Mouse (Mus musculus) spleen, postnatal 10 days (tissue): Measurements from ENCODE around the gene Defb26.

ENCODE experiments used
- DNase-seq, 2 experiments: peaks; one replicate each; pipeline ENCODE4 v3.0.0; 2021 to 2022; ENCODE audit warnings: low spot score in 2 of 2

Gene Defb26

GRCm38 (mm10) chr2:152511592-152511991 lies at the start of gene Defb26:
Gene Defb26 (minus strand): TSS chr2:152511692.
- DNase-seq = no peak

DNA sequence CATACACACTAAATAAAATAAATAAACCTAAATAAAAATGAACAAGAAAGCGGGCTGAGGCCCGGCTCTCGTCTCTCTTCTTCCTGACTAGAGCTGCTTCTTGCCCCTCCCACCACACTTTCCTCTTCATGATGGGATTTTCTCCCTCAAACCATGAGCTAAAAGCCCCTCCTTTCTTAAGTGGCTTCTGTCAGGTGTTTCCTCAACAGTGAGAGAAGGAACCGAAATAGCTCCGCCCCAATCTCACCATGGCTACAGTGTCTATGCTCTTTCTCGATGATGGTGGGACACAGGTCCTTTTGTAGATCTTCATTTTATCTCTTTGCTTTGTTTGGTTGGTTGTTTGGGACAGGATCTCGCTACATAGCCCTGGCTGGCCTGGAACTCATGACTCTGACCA lies 45.2 kb upstream of the Defb26 start:
- DNase-seq = no peak

- DNase-seq = peak in 1 of 2 experiments; percentile 40
These were observed 42.4 kb upstream of the Defb26 start for GRCm38 (mm10) chr2:152553774-152554423.

- DNase-seq = no peak
These were observed 36.6 kb upstream of the Defb26 start for GRCm38 (mm10) chr2:152548124-152548523.

DNA sequence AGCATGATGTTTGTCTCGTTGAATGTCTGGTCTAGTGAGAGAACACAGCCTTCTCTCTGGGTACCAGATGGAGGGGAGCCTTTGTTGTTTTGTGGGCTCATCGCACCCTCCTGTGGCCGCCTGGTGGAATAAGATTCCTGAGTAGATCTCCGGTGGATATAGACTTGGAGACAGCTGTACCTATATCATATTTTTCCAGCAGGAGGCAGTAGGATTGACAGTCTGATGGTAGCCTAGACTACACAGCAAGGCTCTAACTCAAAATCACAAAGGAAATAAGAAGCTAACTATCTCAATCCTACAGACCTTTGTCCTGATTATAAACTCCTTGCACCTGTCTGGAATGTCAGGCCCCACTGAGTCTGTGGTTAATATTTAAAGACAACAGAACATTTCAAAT lies 33.2 kb upstream of the Defb26 start:
- DNase-seq = peak in 1 of 2 experiments; percentile 17

GRCm38 (mm10) chr2:152543478-152543877 lies 32.0 kb upstream of the Defb26 start:
- DNase-seq = no peak

DNA sequence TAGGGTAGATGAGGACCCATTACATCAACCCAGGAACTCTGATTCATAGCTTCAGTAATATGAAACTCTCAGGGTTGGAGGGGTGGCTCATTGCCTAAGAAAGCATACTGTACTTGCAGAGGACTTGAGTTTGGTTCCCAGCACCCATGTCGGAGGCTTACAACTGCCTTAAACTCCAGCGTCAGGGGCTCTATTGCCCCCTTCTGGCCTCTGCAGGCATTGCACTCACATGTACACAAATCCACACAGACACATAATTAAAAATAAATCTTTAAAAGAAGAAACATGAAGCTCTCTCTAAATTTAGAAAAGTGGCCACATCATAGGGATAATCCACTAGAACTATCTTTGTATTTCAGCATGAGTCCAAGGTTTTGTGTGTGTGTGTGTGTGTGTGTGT lies 31.4 kb upstream of the Defb26 start:
- no peak for DNase-seq

- no peak for DNase-seq
These were observed 30.5 kb upstream of the Defb26 start for GRCm38 (mm10) chr2:152541979-152542378.

DNA sequence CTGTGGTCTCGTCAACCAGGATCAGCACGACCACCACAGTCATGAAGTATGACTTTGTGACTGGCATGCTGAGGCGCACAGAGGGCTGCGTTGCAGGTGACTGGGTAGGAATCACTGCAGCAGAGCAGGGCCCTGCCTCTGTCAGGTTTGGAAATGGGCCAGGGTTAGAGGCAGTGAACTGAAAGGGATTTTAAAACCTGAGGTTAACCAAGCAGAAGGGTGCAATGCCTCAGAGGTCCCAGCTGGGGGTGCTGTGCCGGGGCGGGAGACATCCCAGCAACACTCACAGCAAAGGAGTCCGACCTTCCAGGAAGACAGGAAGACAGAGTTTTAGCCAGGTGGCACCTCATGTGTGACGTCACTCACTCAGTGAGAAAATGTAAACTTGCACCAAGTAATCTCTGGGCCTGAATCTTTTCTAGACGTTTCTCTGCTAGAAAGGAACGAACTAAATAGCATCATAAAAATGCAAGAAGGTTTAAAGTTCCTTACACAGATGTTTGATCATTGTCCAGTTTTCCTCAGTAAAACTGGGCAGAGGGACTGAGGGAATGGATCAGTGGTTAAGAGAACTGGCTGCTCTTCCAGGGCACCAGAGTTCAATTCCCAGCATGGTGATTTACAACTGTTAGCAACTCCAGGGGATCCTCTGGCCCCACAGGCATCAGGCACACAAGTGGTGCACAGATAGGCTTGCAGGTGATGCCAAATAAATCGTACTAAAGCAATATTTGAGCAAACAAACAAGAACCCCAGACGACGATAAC lies 28.6 kb upstream of the Defb26 start, which contains the start of gene Defb29:
Defb29 (minus strand) TSS at position 155 of the 767 bp plus-strand sequence.
- no peak for DNase-seq

- DNase-seq = no peak
These were observed 6.5 kb upstream of the Defb26 start, which contains the start of gene Defb28 for GRCm38 (mm10) chr2:152517981-152518380. Gene Defb28 (plus strand): TSS chr2:152518255.

GRCm38 (mm10) chr2:152516084-152516483 lies 4.6 kb upstream of the Defb26 start:
- no peak for DNase-seq

DNA sequence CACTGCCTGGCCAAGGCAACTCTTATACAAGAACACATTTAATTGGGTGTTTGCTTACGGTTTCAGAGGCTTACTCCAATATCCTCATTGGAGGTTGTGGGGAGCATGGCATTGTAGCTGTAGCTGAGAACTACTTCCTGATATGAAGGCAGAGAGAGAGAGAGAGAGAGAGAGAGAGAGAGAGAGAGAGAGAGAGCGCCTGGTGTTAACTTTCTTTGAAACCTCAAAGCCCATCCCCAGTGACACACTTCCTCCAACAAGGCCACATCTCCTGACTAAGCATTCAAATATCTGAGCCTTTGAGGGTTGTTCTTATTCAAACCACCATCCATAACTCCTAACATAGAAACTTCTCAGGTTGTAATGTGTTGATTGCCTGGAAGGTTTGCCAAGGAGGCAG lies 7.5 kb downstream of the Defb26 start:
- DNase-seq = no peak

GRCm38 (mm10) chr2:152500863-152501229 lies 10.6 kb downstream of the Defb26 start:
- DNase-seq = peak in 1 of 2 experiments; percentile 19

DNA sequence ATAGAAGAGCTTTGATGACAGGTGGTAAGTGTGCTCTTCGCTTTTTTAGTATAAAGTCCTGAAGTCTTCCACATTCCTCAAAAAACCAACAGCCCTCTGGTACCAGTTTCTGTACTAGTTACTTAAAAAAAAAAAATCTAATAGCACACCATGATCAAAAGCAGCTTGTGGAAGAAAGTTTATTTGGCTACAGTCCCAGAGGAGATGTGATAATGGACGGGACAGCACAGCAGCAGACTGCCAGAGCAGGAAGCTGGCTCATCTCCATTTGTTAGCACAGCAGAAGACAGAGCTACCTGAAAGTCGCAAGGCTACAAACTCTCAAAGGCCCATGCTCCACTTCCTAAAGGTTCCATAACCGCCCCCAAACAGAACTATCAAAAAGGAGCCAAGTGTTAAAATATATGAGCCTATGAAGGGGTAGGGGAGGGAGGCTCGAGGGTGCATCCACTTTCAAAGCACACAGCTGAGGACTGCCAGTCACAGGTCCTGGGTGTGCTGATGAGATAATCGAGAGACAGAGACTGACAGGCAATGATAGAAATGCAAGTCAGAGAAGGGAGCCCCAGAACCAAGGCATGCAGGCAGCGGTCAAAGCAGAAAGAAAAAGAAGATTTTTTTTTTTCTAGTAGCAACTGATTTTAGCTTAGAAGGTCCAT lies 11.2 kb downstream of the Defb26 start:
- DNase-seq = peak; percentile 6 to 20

GRCm38 (mm10) chr2:152498020-152498419 lies 13.5 kb downstream of the Defb26 start:
- no peak for DNase-seq

DNA sequence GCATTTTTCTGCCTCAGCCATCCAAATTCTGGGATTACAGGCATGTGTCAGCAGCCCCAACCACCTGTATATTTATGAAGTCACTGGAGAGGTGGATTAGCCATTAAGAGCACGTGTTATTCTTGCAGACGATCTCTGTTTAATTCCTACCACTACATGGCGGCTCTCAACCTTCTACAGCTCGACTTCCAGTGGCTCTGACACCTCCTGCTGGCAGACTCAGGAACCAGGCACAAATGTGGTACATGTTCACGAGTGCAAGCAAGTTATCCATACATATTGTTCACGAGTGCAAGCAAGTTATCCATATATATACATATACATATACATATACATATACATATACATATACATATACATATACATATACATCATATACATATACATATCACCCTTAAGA lies 18.3 kb downstream of the Defb26 start:
- no peak for DNase-seq

- DNase-seq = no peak
These were observed 21.5 kb downstream of the Defb26 start, which contains the start of gene Defb22 for GRCm38 (mm10) chr2:152490038-152490437. Gene Defb22 (minus strand): TSS chr2:152490138.

GRCm38 (mm10) chr2:152487024-152487423 lies 24.5 kb downstream of the Defb26 start:
- DNase-seq = peak; percentile 12 to 47

GRCm38 (mm10) chr2:152481726-152482125 lies 29.8 kb downstream of the Defb26 start:
- no peak for DNase-seq

- no peak for DNase-seq
These were observed 30.6 kb downstream of the Defb26 start for GRCm38 (mm10) chr2:152480881-152481280.

DNA sequence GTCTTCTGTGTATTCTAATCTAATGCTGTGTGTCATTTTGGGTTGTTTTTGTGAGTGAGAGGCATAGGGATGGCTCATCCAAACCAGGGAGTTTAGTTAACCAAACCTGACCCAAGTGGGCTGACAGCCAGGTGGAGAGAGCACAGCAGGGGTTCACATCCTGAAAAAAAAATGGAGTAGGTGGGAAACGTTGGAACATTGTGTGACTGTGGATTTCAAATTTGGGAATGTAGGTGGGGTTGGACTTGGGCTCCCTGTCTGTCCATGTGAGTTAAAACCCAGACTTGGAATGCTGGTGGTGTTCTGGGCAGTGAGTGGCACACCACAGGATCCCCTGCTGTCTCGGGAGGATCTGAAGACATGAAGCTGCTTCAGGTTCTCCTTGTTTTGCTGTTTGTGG lies 34.7 kb downstream of the Defb26 start, which contains the start of gene Defb20:
Defb20 (plus strand) TSS at position 301 of the 400 bp plus-strand sequence.
- no peak for DNase-seq

DNA sequence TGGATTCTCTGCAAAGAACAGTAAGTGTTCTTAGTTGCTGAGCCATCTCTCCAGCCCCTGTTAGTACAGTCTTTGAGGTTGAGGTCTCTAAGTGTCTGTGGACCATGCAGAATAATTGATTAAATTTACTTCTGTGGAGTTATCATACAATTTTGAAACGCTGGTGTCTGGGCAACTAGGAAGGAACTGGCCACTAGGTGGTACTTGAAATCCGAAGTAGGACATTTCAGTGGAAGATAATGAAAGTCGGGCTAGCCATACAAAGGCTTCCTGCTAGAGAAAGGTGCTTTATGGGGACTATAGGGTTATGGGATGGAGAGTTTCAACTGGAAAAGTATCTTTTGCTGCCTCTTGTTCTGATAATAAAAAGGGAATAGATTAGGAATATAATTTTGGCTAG lies 39.1 kb downstream of the Defb26 start:
- DNase-seq = no peak
